Mouse (Mus musculus) layer of hippocampus, adult 2 months (tissue): ENCODE results near the gene Tsc22d2. TPM values are rescaled to one million over a fixed set of nuclear protein-coding genes. Genes with fewer than 3 reads are reported as not detected.

Experiments used
- DNase-seq, 2 experiments: peaks; one replicate each; pipeline ENCODE4 v3.0.0; 2022; ENCODE audit warnings: low spot score in 2 of 2
- H3K27ac ChIP-seq: fragments of 200-600 bp; 2 replicates; pipeline ENCODE4 v1.8.1; 2022
- H3K4me3 ChIP-seq: fragments of 200-600 bp; 2 replicates; pipeline ENCODE4 v1.8.1; 2022; ENCODE audit warnings: mild to moderate bottlenecking
- CTCF ChIP-seq: fragments of 200-600 bp; conservative IDR thresholded peaks from 2 replicates; pipeline ENCODE4 v1.8.1; 2022; ENCODE audit warnings: antibody characterized with exemption, mild to moderate bottlenecking, moderate library complexity
- long read RNA-seq, 2 experiments: library from polyadenylated mRNA; stranded (forward); transcript quantifications; one replicate each; pipeline ENCODE4 v2.0.0; 2021; ENCODE audit warnings: borderline mapping rate in 2 of 2
- total RNA-seq, 2 experiments: library from RNA; stranded (reverse); gene quantifications; 2 replicates each; pipeline ENCODE4 v1.2.3; 2021

Tsc22d2 gene
- 10 to 100 TPM; 37.4 to 42.8 TPM for total RNA-seq
- long read RNA-seq, experiment 1, full-length matches to known transcripts, result 28 of 33 reads
- long read RNA-seq, experiment 1, partial matches to known transcripts, result 0 of 33 reads
- long read RNA-seq, experiment 1, other reads (novel, unspliced or antisense), result 5 of 33 reads
- long read RNA-seq, experiment 2, full-length matches to known transcripts, result 32 of 32 reads
- long read RNA-seq, experiment 2, partial matches to known transcripts, result 0 of 32 reads
- long read RNA-seq, experiment 2, other reads (novel, unspliced or antisense), result 0 of 32 reads

DNA sequence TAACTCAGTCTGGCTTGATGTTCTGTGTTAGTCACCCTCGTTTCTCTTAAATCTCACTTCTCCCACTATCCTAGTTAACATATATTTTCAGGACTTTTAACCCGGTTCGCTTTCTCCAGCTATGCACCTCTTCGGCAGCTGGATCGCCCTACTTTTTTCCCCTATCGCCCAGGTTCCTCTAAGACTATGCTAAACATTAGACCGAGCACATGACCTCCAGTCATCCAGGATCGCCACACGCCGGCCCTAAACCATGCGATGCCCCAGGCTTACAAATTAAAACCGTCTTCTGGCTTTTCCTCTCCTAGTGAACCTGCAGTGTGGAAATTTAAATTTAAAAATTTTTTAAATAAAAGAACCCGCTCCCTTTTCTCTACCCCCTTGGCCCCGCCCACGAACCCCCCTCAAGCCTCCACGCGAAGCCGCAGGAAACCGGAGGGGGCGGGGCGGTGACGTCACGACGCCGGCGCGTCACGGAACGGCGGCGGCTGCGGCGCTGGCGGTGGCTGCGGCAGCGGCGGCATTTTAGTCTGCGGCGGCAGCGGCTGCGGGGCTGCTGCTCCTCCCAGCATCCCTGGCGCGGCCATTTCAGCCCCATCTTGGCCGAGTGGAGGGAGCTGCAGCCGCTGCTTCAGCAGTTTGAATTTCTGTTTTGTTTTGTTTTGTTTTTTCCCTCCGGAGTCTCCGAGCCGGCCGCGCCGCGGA, at the start of gene Tsc22d2:
Tsc22d2 (plus strand) TSS at position 482 of the 705 bp plus-strand sequence.
- H3K4me3 ChIP-seq, result peak within 1 kb of the TSS; percentile 91
- peak; percentile 93 to 100 for DNase-seq
- no peak for TF ChIP-seq CTCF
- peak within 1 kb of the TSS; percentile 97 for H3K27ac ChIP-seq

- Histone ChIP-seq H3K27ac (no peak overlapping the region), H3K4me3 (no peak overlapping the region)
- no peak for TF ChIP-seq CTCF
- DNase-seq, result no peak
Observed at GRCm38 (mm10) chr3:58366756-58367155, 47.8 kb upstream of the Tsc22d2 start.

DNA sequence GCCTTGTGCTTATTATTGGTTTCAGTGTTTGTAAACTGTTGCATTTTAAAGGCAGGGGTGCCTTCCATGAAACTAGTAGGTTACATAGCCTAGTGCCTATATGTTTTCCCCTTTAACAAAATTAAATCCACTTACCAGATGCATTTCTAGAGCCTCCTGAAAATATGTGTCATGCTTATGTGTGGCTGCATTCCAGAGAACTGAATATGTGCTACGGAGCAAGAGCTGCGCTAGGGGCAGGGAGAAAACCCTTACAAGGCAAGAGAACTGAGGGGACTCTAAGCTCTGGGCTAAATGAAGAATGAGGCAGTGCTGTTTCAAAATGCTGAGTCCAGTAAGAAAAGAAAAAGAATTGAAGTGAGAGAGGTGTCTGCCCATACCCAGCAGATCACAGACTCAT, 43.7 kb upstream of the Tsc22d2 start:
- DNase-seq, result no peak
- no peak overlapping the region for H3K4me3 ChIP-seq
- no peak for TF ChIP-seq CTCF

GRCm38 (mm10) chr3:58372066-58372904, 42.2 kb upstream of the Tsc22d2 start:
- no peak for TF ChIP-seq CTCF
- peak overlapping the region; percentile 20; the same call in 1 of the 2 replicates for H3K4me3 ChIP-seq
- H3K27ac ChIP-seq, result peak overlapping the region; percentile 46; the same call in 1 of the 2 replicates
- peak; percentile 32 to 59 for DNase-seq

More for the DNA sequence above, 43.7 kb upstream of the Tsc22d2 start:
- no peak overlapping the region for H3K27ac ChIP-seq

GRCm38 (mm10) chr3:58372905-58373208, 41.7 kb upstream of the Tsc22d2 start:
- no peak for TF ChIP-seq CTCF
- peak overlapping the region; percentile 2; the same call in 1 of the 2 replicates for H3K27ac ChIP-seq
- no peak for DNase-seq
- H3K4me3 ChIP-seq, result no peak overlapping the region; the same call in 1 of the 2 replicates

DNA sequence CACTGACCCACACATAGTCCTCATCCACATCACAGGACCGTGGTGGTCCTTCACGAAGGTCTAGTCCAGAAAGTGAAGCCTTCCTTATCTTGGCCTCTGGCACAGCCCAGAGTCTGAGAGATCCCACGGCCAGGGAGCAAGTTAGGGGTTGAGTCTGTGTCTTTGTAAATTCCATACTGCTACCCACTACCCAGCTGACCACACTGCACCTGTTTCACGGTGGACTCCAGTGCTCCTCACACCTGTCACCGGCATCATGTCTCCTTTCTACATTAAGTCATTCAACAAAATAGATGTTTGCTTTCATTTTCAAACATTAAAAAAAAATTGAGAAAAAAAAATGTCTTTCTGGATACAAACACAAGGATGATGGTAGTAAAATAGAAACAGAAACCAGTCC, 40.2 kb upstream of the Tsc22d2 start:
- no peak for DNase-seq
- TF ChIP-seq CTCF, result no peak
- no peak overlapping the region for H3K4me3 ChIP-seq

GRCm38 (mm10) chr3:58376713-58377112, 37.8 kb upstream of the Tsc22d2 start:
- no peak for DNase-seq
- Histone ChIP-seq H3K4me3 (no peak overlapping the region), H3K27ac (no peak overlapping the region)
- no peak for TF ChIP-seq CTCF

More for the DNA sequence above, 40.2 kb upstream of the Tsc22d2 start:
- H3K27ac ChIP-seq, result no peak overlapping the region

GRCm38 (mm10) chr3:58377589-58378134, 36.9 kb upstream of the Tsc22d2 start:
- Histone ChIP-seq H3K27ac (no peak overlapping the region), H3K4me3 (no peak overlapping the region)
- no peak for TF ChIP-seq CTCF
- no peak for DNase-seq

GRCm38 (mm10) chr3:58382676-58383075, 31.8 kb upstream of the Tsc22d2 start:
- Histone ChIP-seq H3K27ac (no peak overlapping the region), H3K4me3 (no peak overlapping the region)
- no peak for TF ChIP-seq CTCF
- no peak for DNase-seq

DNA sequence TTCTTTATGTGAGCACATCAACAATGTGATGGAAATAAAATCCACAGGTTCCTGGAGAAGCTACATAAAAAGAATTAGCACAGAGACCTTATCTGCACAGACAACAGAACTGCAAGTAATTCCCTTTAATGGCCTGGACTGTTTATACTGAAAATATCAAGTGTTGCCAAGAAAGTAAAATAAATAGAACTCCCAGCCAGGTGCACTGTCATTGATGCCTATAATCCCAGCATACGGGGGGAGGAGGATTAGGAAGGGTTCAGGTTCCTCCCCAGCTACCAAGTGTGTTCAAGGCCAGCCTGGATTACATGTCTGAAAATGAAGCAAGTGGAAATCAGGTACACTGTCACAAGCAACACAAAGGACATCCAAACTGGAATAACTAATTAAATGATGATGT, 29.5 kb upstream of the Tsc22d2 start:
- Histone ChIP-seq H3K27ac (no peak overlapping the region), H3K4me3 (no peak overlapping the region)
- TF ChIP-seq CTCF, result no peak
- DNase-seq, result no peak

- TF ChIP-seq CTCF, result no peak
- no peak for DNase-seq
- Histone ChIP-seq H3K27ac (no peak overlapping the region), H3K4me3 (no peak overlapping the region)
Observed at GRCm38 (mm10) chr3:58388731-58389130, 25.8 kb upstream of the Tsc22d2 start.

DNA sequence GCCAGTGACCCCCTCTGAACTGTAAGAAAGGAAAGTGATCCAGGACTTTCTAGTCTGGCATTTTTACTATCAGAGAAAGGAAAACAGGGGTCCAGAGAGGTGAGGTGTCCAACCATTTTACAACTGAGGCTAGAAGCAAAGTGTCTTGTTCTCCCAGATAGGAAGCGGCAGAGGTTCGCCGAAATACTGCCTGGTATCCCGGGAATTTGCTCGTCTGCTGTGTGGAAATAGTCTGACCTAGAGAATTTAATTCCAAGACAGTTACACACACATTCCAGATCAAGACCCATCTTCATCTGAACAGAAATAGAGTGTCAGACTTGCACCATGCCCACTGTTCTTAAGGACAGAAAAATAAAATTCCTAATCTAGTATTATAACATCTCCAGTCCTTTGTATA, 16.0 kb upstream of the Tsc22d2 start:
- DNase-seq, result no peak
- TF ChIP-seq CTCF, result no peak
- Histone ChIP-seq H3K4me3 (no peak overlapping the region), H3K27ac (no peak overlapping the region)

GRCm38 (mm10) chr3:58399931-58400330, 14.6 kb upstream of the Tsc22d2 start:
- TF ChIP-seq CTCF, result no peak
- no peak overlapping the region for H3K4me3 ChIP-seq

More at GRCm38 (mm10) chr3:58399931-58400330, 14.6 kb upstream of the Tsc22d2 start:
- H3K27ac ChIP-seq, result no peak overlapping the region
- DNase-seq, result no peak
